Mouse (Mus musculus) gastrocnemius, adult 2 months (tissue): Measurements from ENCODE around the gene Pcgf5. TPM values are rescaled to one million over a fixed set of nuclear protein-coding genes. Genes with fewer than 3 reads are reported as not detected.

Experiments
- DNase-seq: peaks from one replicate; pipeline ENCODE4 v3.0.0; 2022
- H3K27ac ChIP-seq: fragments of 200-600 bp; 2 replicates; pipeline ENCODE4 v1.8.1; 2022; ENCODE audit warnings: mild to moderate bottlenecking
- H3K4me3 ChIP-seq: fragments of 200-600 bp; 2 replicates; pipeline ENCODE4 v1.8.1; 2022; ENCODE audit warnings: mild to moderate bottlenecking, moderate library complexity
- CTCF ChIP-seq: fragments of 200-600 bp; IDR thresholded peaks from 2 replicates; pipeline ENCODE4 v1.8.1; 2022; ENCODE audit warnings: antibody characterized with exemption, mild to moderate bottlenecking, moderate library complexity
- intact Hi-C: fragments of 180-260 bp; cut with DNase I; formaldehyde crosslinking; loops from one replicate; pipeline ENCODE4 v1.15.1; 2025
- long read RNA-seq, 2 experiments: library from polyadenylated mRNA; stranded (forward); transcript quantifications; one replicate each; pipeline ENCODE4 v2.0.0; 2021
- total RNA-seq, 2 experiments: library from RNA; stranded (reverse); gene quantifications; 2 replicates each; pipeline ENCODE4 v1.2.3; 2021

The Pcgf5 gene
- 10 to 100 TPM; 34.0 to 38.7 TPM for total RNA-seq
- long read RNA-seq, experiment 1, full-length matches to known transcripts, result 23 of 35 reads
- long read RNA-seq, experiment 1, partial matches to known transcripts, result 1 of 35 reads
- long read RNA-seq, experiment 1, other reads (novel, unspliced or antisense), result 11 of 35 reads
- long read RNA-seq, experiment 2, full-length matches to known transcripts, result 16 of 28 reads
- long read RNA-seq, experiment 2, partial matches to known transcripts, result 0 of 28 reads
- long read RNA-seq, experiment 2, other reads (novel, unspliced or antisense), result 12 of 28 reads

DNA sequence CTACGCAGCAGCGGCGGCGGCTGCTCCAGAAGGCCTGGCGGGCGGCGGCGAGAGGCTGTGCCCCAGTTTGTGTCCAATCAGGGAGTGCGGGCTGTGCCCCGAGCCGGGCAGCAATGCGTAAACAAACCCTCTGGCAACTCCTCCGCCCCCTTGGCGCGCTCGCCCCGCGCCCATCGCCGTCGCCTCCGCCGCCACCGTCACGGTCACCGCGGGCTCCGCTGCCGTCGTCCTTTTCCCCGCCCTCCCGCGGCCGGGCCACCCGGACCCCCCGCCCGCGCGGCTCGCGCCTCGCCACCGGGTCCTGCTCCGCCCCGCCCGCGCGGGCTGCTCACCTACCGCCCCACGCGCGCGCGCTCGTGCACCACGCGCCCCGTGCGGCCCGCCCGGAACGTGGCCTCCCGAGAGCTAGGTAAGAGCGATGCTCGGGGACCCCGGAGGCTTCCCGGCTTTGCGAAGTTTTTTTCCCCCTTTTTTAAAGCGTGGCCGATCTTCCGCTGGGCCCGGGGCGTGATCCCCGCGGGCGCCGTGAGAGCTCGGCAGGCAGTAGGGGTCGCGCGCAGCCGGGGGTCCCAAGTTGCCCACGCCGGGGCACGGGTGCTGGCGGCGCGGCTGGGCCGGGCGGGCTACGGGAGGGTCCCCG, at the start of gene Pcgf5:
Gene Pcgf5 (plus strand): TSS at position 149 of the 640 bp plus-strand sequence.
- Histone ChIP-seq H3K27ac (peak within 1 kb of the TSS; percentile 96), H3K4me3 (peak within 1 kb of the TSS; percentile 98)
- intact Hi-C loops, result loop anchor here (1.0 to 5.0 kb wide), 4 partner anchors 27 to 166 kb away; no protein-coding TSS in a partner anchor
- no peak for TF ChIP-seq CTCF
- peak; percentile 96 for DNase-seq

DNA sequence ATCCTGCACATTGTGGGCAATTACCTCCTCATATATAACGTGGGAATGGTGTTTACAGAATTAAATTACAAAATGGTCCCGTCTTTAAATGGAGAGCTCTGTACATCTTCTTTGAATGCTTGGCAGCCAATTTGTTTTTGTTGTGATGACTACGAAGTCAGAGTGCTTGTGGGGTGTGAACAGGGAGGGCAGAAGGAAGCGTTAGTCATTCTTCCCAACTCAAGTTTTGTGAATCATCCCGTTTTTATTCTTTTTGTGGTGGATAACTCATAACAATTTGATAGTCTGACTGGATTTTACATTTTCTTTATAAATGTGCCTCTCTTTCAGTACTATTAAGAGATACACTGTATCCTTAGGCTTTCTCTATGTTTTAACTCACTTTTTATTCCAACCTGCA, 42.6 kb upstream of the Pcgf5 start:
- Histone ChIP-seq H3K27ac (no peak overlapping the region), H3K4me3 (no peak overlapping the region)
- intact Hi-C loops, result no loop called here
- no peak for DNase-seq
- TF ChIP-seq CTCF, result no peak

DNA sequence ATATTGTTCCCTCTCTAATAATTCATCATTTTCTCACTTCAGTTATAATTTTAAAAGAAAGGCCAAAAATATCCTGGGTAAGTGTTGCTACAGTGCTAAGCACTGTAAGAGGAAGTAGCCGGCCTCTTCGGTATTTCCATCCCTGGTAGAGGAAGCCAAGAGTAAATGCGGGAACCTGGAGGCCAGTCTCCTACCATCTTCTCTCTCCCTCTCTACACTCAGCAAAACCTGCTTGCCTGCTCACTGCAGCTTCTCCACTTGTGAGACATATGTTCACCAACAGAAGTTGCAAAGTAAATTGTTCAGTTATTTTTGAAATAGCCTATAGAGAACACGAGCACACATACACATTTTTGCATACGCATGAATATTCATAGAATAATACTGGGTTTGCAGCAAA, 34.1 kb upstream of the Pcgf5 start:
- intact Hi-C loops, result no loop called here
- Histone ChIP-seq H3K4me3 (no peak overlapping the region), H3K27ac (no peak overlapping the region)
- TF ChIP-seq CTCF, result no peak
- no peak for DNase-seq

DNA sequence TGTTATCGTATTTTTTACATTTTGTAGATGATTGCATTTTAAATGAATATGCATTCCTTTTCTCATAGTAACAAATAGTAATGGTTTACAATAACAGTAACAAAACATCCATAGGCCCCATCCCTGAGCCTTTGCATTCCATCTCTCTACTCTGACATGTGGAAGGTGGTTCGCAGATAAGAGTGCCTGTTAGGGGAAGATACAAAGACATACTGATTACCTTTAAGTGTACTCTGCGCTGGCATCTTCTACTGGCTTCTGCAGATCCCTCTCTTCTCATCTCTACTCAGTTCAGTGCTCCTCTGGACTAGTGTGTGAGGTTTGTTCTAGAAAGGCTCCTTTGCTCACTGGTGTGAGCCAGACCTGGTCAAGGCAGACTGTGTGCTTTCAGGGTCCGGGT, 28.4 kb upstream of the Pcgf5 start:
- no peak for DNase-seq
- TF ChIP-seq CTCF, result no peak
- intact Hi-C loops, result no loop called here
- Histone ChIP-seq H3K4me3 (no peak overlapping the region), H3K27ac (no peak overlapping the region)

DNA sequence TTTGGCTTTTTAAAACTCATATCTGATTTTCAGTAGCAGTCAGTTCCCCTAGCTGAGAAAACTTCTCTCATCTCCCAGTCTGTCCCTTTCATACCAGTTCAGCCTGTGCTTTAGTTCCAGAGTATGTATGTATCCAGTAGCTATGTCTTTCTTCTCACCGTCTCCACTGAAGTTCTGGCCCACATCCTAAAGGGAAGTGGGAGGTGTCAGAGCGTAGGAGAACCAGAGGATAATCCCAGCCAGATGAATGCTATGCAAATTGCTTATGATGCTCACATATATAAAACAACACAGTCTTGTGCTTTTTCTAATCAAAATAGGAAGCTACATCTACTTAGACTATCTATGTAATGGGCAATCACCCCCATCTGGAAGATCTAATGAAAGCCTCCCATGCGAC, 27.0 kb upstream of the Pcgf5 start:
- intact Hi-C loops, result no loop called here
- Histone ChIP-seq H3K27ac (no peak overlapping the region), H3K4me3 (no peak overlapping the region)
- no peak for TF ChIP-seq CTCF
- no peak for DNase-seq

DNA sequence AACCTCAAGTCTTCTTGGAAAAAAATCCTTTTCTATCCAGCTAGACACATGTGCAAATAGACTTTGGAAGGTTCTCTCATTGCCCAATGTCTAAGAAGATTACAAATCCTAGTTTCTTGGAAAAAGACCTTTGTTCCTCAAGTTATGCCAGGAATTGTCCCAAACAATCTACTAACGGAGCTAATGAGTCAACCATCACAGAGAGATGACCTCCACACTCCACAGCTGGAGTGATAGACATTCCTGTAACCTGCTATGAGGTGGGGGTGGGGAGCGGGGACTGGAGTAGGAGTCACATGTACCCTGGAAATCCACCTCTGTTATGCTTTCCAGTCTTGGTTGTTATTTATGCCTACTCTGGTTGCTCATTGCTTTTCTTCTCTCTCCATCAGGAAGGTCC, 24.8 kb upstream of the Pcgf5 start:
- Histone ChIP-seq H3K4me3 (no peak overlapping the region), H3K27ac (no peak overlapping the region)
- DNase-seq, result no peak
- intact Hi-C loops, result no loop called here
- TF ChIP-seq CTCF, result no peak

DNA sequence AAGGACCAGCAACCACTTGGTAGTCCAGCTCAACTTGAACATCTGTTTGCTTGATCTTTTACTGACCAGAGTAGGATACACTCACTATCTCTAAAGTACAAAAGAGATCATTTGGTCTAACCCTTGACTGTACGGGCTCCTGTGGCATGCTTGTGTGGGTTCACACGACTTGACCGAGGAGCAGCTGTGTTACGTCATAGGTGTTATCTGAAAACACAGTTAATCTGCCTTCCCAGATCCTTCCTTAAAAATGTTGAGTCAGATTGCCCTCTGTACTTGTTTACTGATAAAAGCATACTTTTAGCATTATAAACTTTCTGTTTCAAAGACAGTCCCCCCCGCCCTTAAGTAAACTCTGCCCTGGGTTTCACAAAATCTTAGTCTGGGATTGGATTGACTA, 19.4 kb upstream of the Pcgf5 start:
- intact Hi-C loops, result no loop called here
- DNase-seq, result no peak
- no peak for TF ChIP-seq CTCF

DNA sequence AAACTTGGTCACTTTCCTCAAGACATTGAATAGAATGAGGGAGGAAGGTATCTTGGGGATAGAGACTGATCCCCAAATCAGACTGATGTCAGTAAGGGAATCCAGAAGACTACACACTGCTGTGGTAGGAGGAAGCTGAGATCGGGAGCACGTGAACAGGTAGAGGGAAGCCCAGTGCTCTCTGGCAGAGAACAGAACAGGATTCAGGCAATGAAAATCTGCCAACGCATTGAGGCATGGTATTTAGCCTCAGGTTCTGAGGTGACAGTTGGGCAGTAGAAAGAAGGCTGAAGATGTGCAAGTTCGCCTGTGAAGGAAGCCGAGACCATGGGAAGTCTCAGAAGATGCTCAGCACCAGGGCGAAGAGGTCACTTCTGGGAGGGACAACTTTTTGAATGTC, 733 bp upstream of the Pcgf5 start:
- peak overlapping the region; percentile 98 for H3K4me3 ChIP-seq
- intact Hi-C loops, result loop anchor here (5.0 kb wide), 2 partner anchors 85 to 165 kb away; no protein-coding TSS in a partner anchor
- TF ChIP-seq CTCF, result no peak
- peak overlapping the region; percentile 96 for H3K27ac ChIP-seq
- no peak for DNase-seq

More for the DNA sequence above, 19.4 kb upstream of the Pcgf5 start:
- no peak overlapping the region for H3K27ac ChIP-seq
- H3K4me3 ChIP-seq, result no peak overlapping the region

DNA sequence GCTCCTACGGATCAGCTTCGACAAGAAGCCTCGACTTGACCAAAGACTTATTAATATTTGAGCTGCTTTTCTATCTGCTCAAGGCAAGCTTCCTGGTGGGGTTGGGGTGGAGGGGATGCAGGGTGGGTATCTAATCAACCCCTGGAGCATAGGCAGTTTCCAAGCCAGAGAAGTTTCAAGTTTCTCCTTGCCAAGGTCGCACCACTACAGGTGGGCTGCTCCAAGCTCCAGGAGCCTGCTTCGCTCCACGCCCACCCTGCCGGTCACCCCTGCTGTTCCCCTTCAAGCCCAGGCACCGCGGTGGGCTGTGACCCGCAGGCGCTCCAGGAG, 313 bp upstream of the Pcgf5 start:
- Histone ChIP-seq H3K4me3 (peak overlapping the region; percentile 98), H3K27ac (peak overlapping the region; percentile 96)
- DNase-seq, result no peak
- intact Hi-C loops, result loop anchor here (1.0 to 5.0 kb wide), 4 partner anchors 27 to 165 kb away; no protein-coding TSS in a partner anchor
- no peak for TF ChIP-seq CTCF

DNA sequence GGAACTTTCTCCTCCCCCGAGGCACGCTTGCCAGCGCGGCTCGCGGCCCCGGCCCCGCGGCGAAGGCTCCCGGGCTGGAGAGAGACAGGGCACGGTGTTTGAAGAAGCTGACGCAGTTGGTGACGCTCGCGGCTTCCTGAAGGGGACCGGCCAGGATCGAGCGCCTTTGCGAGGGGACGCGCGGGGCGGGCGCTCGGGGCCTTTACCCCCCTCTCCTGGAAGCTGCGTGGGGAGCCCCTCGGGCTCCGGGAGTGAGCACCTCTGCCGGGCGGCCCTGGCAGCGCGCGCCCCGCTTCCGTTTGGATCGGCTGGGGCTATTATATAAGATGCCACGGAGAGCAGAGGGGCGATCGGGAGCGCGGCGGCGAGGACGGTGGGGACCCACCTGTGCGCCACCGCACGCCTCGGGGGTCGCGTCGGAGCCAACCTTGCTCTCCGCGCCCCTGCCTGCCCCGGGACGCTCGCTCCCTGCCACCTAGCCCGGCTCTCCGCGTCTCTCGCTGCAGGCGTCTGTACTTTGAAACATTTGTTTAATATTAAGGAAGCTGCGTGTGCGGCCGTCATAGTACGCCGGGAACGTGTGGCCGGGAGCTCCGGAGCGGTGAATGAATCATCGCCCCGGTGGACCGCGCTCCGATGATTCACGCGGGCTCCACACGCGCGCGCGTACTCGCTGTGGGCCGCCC, 835 bp downstream of the Pcgf5 start:
- peak; percentile 24; the same call in 1 of the 2 replicates for TF ChIP-seq CTCF
- intact Hi-C loops, result loop anchor here (1.0 to 5.0 kb wide), 4 partner anchors 26 to 167 kb away; no protein-coding TSS in a partner anchor
- Histone ChIP-seq H3K4me3 (peak overlapping the region; percentile 98), H3K27ac (peak overlapping the region; percentile 96)
- DNase-seq, result peak; percentile 79

DNA sequence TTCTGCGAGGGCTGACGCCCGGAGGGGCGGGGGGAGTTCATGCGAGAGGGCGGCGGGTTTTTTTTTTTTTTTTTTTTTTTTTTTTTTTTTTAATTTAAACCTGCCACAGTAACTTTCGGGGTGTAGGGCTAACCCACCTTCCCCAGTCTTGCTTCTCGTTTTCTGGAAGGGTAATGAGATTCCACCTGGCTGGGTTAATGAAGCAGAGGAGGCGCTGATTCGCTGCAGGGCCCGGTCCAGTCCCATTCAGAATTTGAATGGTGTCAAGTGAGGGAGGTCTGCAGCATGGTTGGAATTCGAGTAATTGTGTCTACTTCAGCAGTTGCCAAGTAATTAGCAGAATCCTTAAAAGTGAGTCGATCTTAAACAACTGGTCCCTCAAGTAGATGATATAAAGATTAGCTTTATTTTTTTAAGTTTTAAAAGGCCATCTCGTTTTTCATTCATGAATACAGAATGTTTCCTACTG, 1.4 kb downstream of the Pcgf5 start:
- no peak for TF ChIP-seq CTCF
- DNase-seq, result no peak
- intact Hi-C loops, result loop anchor here (2.0 to 5.0 kb wide), 3 partner anchors 25 to 167 kb away; no protein-coding TSS in a partner anchor
- H3K4me3 ChIP-seq, result peak overlapping the region; percentile 98
- peak overlapping the region; percentile 96 for H3K27ac ChIP-seq

DNA sequence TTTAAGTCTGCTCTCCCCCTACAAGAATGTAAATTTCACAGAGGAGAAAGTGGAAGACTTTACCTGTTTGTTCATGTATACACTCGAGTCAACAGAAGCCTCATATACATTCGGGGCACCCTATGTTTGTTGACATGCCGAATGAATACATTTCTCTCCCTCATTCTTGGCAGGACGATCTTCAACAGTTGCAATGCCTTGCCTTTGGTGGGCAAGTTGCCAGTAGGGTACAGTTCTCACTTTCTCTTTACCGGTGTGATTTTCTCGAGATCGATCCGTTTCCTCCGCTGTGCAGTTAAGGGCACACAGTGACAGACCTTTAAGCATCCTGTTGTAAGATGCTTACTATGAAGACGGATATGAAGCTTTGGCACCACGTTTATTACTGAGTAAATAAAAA, 2.1 kb downstream of the Pcgf5 start:
- intact Hi-C loops, result no loop called here
- no peak for TF ChIP-seq CTCF
- no peak overlapping the region; the same call in 1 of the 2 replicates for H3K4me3 ChIP-seq
- DNase-seq, result no peak
- H3K27ac ChIP-seq, result no peak overlapping the region; the same call in 1 of the 2 replicates

DNA sequence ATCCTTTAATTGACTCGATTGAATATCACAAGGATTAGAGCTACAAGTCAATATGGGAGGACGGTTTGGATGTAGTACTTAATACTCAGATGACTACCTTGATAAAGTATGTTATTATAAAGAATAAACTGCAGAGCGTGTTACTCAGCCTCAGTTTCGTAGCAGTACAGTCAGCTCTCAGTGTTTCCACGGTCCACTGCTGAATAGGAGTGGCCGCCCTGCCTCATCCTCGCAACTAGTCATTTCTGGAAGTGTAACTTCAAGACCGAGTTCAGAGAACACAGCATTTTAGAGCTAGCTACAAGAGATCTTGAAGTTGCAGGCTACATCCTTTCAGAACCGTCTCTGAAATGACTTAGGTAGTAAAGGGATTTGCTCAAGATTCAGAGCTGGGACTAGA, 2.8 kb downstream of the Pcgf5 start:
- no peak for TF ChIP-seq CTCF
- intact Hi-C loops, result no loop called here
- Histone ChIP-seq H3K4me3 (no peak overlapping the region), H3K27ac (no peak overlapping the region)
- no peak for DNase-seq
